Mouse (Mus musculus): ENCODE measurements at regions not wholly inside any gene's neighbourhood (a gene's known extent, or its start where the extent isn't known, plus 50 kb on each side); places are given as distances from the start of the nearest gene placed in this dataset.

DNA sequence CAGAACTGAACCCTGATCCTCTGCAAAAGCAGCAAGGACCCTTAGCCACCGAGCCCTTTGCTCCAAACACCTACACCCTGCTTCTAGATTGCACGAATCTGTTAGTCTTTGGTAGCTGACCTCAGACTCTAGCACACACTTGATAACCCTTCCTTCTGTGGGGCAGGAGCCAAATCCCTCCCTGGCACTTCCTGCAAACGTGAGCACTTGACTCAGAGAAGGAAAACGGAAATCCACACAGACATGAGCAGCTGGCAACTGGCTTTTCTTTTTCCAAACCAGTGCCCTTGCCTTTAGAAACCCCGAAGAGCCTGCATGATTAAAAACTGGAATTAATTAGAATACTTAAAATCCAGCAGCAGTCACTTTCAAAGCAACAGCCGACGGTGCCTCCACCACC is 97.6 kb upstream of the Nckap5 start:
- peaks cover 3% of the 10 kb centered on the region for H3K4me1 ChIP-seq (ENCODE audit: control insufficient read depth, insufficient read depth, low read length)
- WGBS, result 12% methylated on average over 7 of the region's 7 CpGs
- no peak overlapping the region for H3K4me3 ChIP-seq (replicated peaks; ENCODE audit: insufficient read depth, low read depth, low read length)
- no peak for DNase-seq
- peaks cover 4% of the 10 kb centered on the region; the same call in 1 of the 2 replicates for H3K27me3 ChIP-seq (ENCODE audit: control insufficient read depth, insufficient read depth, low read length)
- no peak overlapping the region for H3K27ac ChIP-seq (ENCODE audit: insufficient read depth, low read length)
- TF ChIP-seq POLR2A (IDR thresholded peaks at IDR 0.05; ENCODE audit: borderline replicate concordance, insufficient read depth, low read length) (no peak), CTCF (IDR thresholded peaks at IDR 0.05; ENCODE audit: borderline replicate concordance, insufficient read depth, low read depth, low read length) (no peak)

DNA sequence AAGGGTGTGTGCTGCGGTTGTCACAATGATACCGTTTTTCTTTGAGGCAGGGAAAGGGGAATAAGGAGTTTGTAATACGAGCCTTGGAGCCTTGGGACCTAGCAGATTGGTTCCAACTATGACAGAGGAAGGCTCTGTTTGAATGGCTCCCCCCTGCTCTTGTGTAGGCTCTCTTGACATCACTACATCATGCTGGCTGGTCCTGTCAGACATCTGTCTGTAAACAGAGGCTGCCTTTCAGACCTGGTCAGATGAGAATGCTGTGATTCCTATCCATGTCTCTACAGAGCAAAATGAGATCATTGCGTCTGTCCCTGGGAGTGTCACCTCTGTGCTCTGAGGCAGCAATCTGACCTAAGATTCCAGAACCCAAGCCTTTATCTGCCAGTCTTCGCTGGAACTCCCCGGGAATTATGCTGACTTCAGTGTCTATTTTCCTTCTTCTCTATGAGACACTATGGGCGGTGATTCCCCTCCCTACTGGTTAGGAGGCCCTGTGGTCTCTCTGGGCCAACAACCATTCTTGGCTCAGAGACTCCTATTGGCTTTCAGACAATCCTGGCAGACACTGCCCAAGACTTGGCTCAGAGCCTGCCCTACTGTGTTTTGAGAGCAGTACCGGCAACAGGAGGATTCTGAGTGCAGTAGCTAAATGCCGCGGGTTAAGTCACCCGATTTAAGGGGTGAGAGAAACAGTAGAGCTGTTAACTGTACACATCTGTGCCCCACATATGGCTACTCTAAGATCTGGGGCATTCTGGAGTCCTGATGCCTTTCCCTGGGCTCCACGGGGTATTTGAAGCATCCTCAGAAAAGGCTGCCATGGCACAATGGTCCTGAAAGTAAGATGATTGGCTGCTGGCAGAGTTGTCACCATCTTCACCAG is 94.8 kb upstream of the Nckap5 start:
- Histone ChIP-seq H3K4me1 (ENCODE audit: control insufficient read depth, insufficient read depth, low read length) (peaks cover 3% of the 10 kb centered on the region), H3K4me3 (replicated peaks; ENCODE audit: insufficient read depth, low read depth, low read length) (no peak overlapping the region), H3K27ac (ENCODE audit: insufficient read depth, low read length) (no peak overlapping the region), H3K27me3 (ENCODE audit: control insufficient read depth, insufficient read depth, low read length) (peaks cover 4% of the 10 kb centered on the region; the same call in 1 of the 2 replicates)
- DNase-seq, result peak; percentile 86 to 90
- 6% methylated on average over 12 of the region's 12 CpGs for WGBS
- no peak for TF ChIP-seq POLR2A (IDR thresholded peaks at IDR 0.05; ENCODE audit: borderline replicate concordance, insufficient read depth, low read length)
- TF ChIP-seq CTCF (IDR thresholded peaks at IDR 0.05; ENCODE audit: borderline replicate concordance, insufficient read depth, low read depth, low read length), result no peak

DNA sequence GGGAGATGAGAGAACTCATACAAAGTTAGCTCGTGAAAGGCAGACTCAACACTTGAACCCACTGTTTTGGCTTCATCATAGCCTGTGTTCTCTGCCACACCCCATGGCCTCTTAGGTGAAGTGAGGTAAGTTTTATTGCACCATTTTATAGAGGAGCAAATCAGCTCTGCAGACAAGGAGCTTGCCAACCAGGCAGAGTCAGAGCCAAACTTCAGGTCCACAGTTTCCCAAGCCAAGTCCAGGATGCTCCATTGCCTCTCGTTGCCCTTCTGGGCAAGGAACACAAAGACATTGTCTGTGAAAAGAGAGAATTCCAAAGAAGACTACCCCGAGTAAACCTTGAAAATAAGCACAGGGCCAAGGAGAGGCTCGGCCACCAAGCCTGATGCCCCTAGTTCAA is 93.4 kb upstream of the Nckap5 start:
- WGBS, result 14% methylated on average over 4 of the region's 4 CpGs
- H3K27ac ChIP-seq (ENCODE audit: insufficient read depth, low read length), result no peak overlapping the region
- H3K4me1 ChIP-seq (ENCODE audit: control insufficient read depth, insufficient read depth, low read length), result peaks cover 3% of the 10 kb centered on the region
- peaks cover 4% of the 10 kb centered on the region; the same call in 1 of the 2 replicates for H3K27me3 ChIP-seq (ENCODE audit: control insufficient read depth, insufficient read depth, low read length)
- TF ChIP-seq CTCF (IDR thresholded peaks at IDR 0.05; ENCODE audit: borderline replicate concordance, insufficient read depth, low read depth, low read length) (no peak), POLR2A (IDR thresholded peaks at IDR 0.05; ENCODE audit: borderline replicate concordance, insufficient read depth, low read length) (no peak)
- H3K4me3 ChIP-seq (replicated peaks; ENCODE audit: insufficient read depth, low read depth, low read length), result no peak overlapping the region
- peak in 1 of 2 experiments; percentile 11 for DNase-seq

DNA sequence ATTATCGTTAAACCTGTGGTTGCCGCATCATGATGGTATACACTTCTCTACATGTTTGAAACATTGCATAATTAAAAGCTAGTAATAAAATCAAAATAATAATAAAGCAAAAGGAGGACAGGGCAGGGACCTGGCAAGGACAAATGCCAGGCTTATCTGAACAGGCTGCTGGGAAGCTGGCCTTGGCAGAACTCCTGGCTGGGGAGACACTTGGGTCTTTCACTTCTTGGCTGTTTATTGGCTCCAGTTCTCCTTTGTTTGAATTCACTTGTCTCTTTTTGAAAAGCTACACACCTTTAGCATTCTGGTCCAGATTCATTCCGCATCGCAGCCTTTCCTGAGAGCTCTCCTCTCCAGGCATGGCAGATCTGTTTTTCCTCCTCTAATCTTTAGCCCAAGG is 91.6 kb upstream of the Nckap5 start:
- no peak for TF ChIP-seq POLR2A (IDR thresholded peaks at IDR 0.05; ENCODE audit: borderline replicate concordance, insufficient read depth, low read length)
- no peak for TF ChIP-seq CTCF (IDR thresholded peaks at IDR 0.05; ENCODE audit: borderline replicate concordance, insufficient read depth, low read depth, low read length)
- no peak for DNase-seq
- peaks cover 3% of the 10 kb centered on the region; the same call in 1 of the 2 replicates for H3K4me1 ChIP-seq (ENCODE audit: control insufficient read depth, insufficient read depth, low read length)
- 38% methylated on average over 4 of the region's 4 CpGs for WGBS
- H3K4me3 ChIP-seq (replicated peaks; ENCODE audit: insufficient read depth, low read depth, low read length), result no peak overlapping the region
- H3K27me3 ChIP-seq (ENCODE audit: control insufficient read depth, insufficient read depth, low read length), result peaks cover 3% of the 10 kb centered on the region; the same call in 1 of the 2 replicates
- H3K27ac ChIP-seq (ENCODE audit: insufficient read depth, low read length), result no peak overlapping the region

DNA sequence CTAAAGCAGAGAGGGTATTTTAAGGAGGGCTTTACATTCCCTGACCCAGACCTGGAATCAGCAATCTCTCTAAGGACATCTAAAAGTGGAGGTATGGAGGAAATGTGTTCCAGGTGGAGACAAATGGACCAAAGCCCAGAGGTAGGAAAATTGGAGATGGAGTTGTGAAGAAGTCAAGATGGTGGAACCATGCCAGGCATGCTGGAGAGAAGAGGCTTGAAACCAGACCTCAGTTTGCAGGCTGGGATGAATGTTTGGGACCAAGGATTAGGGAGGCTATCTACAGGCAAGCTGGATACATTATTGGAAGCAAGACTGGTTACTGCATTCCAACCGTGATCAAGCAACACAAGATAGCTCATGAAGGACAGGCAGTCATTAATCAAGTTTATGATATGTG is 88.3 kb upstream of the Nckap5 start:
- Histone ChIP-seq H3K4me3 (replicated peaks; ENCODE audit: insufficient read depth, low read depth, low read length) (no peak overlapping the region), H3K27ac (ENCODE audit: insufficient read depth, low read length) (no peak overlapping the region), H3K4me1 (ENCODE audit: control insufficient read depth, insufficient read depth, low read length) (no peaks in the 10 kb centered on the region), H3K27me3 (ENCODE audit: control insufficient read depth, insufficient read depth, low read length) (no peaks in the 10 kb centered on the region; the same call in 1 of the 2 replicates)
- no peak for DNase-seq
- WGBS, result 94% methylated on average over 1 of the region's 1 CpGs
- no peak for TF ChIP-seq POLR2A (IDR thresholded peaks at IDR 0.05; ENCODE audit: borderline replicate concordance, insufficient read depth, low read length)
- no peak for TF ChIP-seq CTCF (IDR thresholded peaks at IDR 0.05; ENCODE audit: borderline replicate concordance, insufficient read depth, low read depth, low read length)

DNA sequence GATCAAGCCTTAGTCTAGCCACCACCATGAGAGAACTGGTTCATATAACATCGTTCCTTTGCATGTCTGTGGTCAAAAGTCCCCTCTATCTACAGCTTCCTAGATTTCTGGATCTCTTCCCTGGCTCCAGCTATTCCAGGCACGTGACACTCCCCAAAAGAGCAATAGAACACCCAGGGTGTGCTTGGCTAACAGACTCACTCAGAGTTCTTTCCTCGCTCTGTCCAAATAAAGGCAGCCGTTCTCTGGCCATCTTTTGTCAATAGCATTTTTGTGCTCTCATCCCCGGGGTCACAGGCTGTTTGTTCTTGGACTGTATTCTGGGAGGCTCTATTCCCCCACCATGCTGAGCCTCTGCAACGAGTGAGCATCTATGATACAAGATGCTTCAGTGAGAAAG is 87.3 kb upstream of the Nckap5 start:
- DNase-seq, result peak in 1 of 2 experiments; percentile 21
- Histone ChIP-seq H3K27me3 (ENCODE audit: control insufficient read depth, insufficient read depth, low read length) (no peaks in the 10 kb centered on the region; the same call in 1 of the 2 replicates), H3K27ac (ENCODE audit: insufficient read depth, low read length) (no peak overlapping the region), H3K4me1 (ENCODE audit: control insufficient read depth, insufficient read depth, low read length) (no peaks in the 10 kb centered on the region), H3K4me3 (replicated peaks; ENCODE audit: insufficient read depth, low read depth, low read length) (no peak overlapping the region)
- TF ChIP-seq CTCF (IDR thresholded peaks at IDR 0.05; ENCODE audit: borderline replicate concordance, insufficient read depth, low read depth, low read length), result no peak
- TF ChIP-seq POLR2A (IDR thresholded peaks at IDR 0.05; ENCODE audit: borderline replicate concordance, insufficient read depth, low read length), result no peak
- WGBS, result 8% methylated on average over 6 of the region's 6 CpGs

DNA sequence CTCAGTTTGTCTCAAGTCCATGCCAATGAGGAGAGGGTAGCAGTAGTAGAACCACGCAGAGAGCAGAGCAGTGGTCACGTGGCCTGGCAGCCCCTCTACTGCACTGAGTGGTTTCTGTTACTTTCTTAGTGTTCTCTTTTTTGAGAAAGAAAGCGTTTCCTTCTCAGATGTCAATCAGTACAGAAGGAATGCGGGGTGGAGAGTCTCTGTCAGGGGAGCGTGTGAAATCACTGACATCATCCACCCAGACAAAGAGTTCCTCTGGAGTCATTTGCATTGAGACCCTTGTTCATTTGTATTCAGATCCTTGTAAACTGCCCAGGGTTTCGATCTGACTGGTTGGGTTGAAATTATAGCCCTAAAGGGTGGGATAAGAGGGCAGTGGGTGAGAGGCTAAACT is 85.8 kb upstream of the Nckap5 start:
- DNase-seq, result no peak
- TF ChIP-seq CTCF (IDR thresholded peaks at IDR 0.05; ENCODE audit: borderline replicate concordance, insufficient read depth, low read depth, low read length), result no peak
- no peak for TF ChIP-seq POLR2A (IDR thresholded peaks at IDR 0.05; ENCODE audit: borderline replicate concordance, insufficient read depth, low read length)
- H3K4me3 ChIP-seq (replicated peaks; ENCODE audit: insufficient read depth, low read depth, low read length), result no peak overlapping the region
- H3K27me3 ChIP-seq (ENCODE audit: control insufficient read depth, insufficient read depth, low read length), result no peaks in the 10 kb centered on the region; the same call in 1 of the 2 replicates
- H3K4me1 ChIP-seq (ENCODE audit: control insufficient read depth, insufficient read depth, low read length), result no peaks in the 10 kb centered on the region
- 71% methylated on average over 6 of the region's 6 CpGs for WGBS
- no peak overlapping the region for H3K27ac ChIP-seq (ENCODE audit: insufficient read depth, low read length)
